8 mouse cellular contexts compared by ENCODE assay signal in genomic region chr7:141172116-141173006, GRCm38 (mm10). TPM values are rescaled to one million over a fixed set of nuclear protein-coding genes. Genes with fewer than 3 reads are reported as not detected.
DNase-seq lines count a peak whose midpoint lies in the region; ATAC-seq and TF ChIP-seq lines count a peak whose summit lies in the region.

TSS of gene Rnh1 (minus strand) at chr7:141172857.

- no peak for TF ChIP-seq CTCF in C2C12 (IDR thresholded peaks at IDR 0.05; ENCODE audit: control insufficient read depth, insufficient read depth, insufficient read length)
- TF ChIP-seq CTCF in brain, embryonic 14.5 days (IDR thresholded peaks at IDR 0.05; ENCODE audit: borderline replicate concordance, extremely low read depth, insufficient read depth, insufficient read length): no peak
- peak; percentile 32; the same call in 1 of the 2 replicates for TF ChIP-seq CTCF in kidney, postnatal 0 days (IDR thresholded peaks at IDR 0.05; ENCODE audit: low read depth)

- no peaks in the 10 kb centered on the region for H3K9me3 ChIP-seq in erythroblast, embryonic 14.5 days (ENCODE audit: control insufficient read depth, low read length)
- H3K9me3 ChIP-seq in heart, embryonic 12.5 days (replicated peaks): no peaks in the 10 kb centered on the region
- no peaks in the 10 kb centered on the region for H3K9me3 ChIP-seq in kidney, postnatal 0 days (replicated peaks; ENCODE audit: low read length)
- H3K9me3 ChIP-seq in liver, embryonic 11.5 days (ENCODE audit: control insufficient read depth, low read length): no peaks in the 10 kb centered on the region
- H3K9me3 ChIP-seq in stomach, embryonic 14.5 days (ENCODE audit: control insufficient read depth, low read depth, low read length): no peaks in the 10 kb centered on the region

- peak within 1 kb of the TSS; percentile 91 for H3K27ac ChIP-seq in heart, embryonic 12.5 days (ENCODE audit: poor library complexity, severe bottlenecking)
- peak within 1 kb of the TSS; percentile 93 for H3K27ac ChIP-seq in kidney, postnatal 0 days
- peak within 1 kb of the TSS; percentile 87 for H3K27ac ChIP-seq in liver, embryonic 11.5 days (ENCODE audit: low read depth, low read length)
- H3K27ac ChIP-seq in stomach, embryonic 14.5 days (ENCODE audit: low read length): peak within 1 kb of the TSS; percentile 90

- H3K4me2 ChIP-seq in heart, embryonic 12.5 days: peak within 1 kb of the TSS; percentile 68
- H3K4me2 ChIP-seq in kidney, postnatal 0 days (ENCODE audit: low read length): peak within 1 kb of the TSS; percentile 71
- H3K4me2 ChIP-seq in liver, embryonic 11.5 days: peak within 1 kb of the TSS; percentile 81
- H3K4me2 ChIP-seq in stomach, embryonic 14.5 days (replicated peaks; ENCODE audit: low read depth, low read length): peak within 1 kb of the TSS; percentile 72

- ATAC-seq in heart, embryonic 12.5 days (ENCODE audit: insufficient number of reproducible peaks, low FRiP score): peak; percentile 95
- peak; percentile 94 for ATAC-seq in kidney, postnatal 0 days (replicated peaks; ENCODE audit: low FRiP score, low read depth)
- ATAC-seq in liver, embryonic 11.5 days (replicated peaks; ENCODE audit: low FRiP score): peak; percentile 92
- peak; percentile 92 for ATAC-seq in stomach, embryonic 14.5 days (ENCODE audit: insufficient number of reproducible peaks, insufficient read depth, low FRiP score, low read depth)

- H3K4me3 ChIP-seq in C2C12 (ENCODE audit: insufficient read depth, poor library complexity, severe bottlenecking): peak within 1 kb of the TSS; percentile 44
- peak within 1 kb of the TSS; percentile 77 for H3K4me3 ChIP-seq in erythroblast, embryonic 14.5 days (replicated peaks)
- H3K4me3 ChIP-seq in heart, embryonic 12.5 days: peak within 1 kb of the TSS; percentile 58
- peak within 1 kb of the TSS; percentile 50 for H3K4me3 ChIP-seq in kidney, postnatal 0 days (replicated peaks; ENCODE audit: low read depth, low read length)
- peak within 1 kb of the TSS; percentile 68 for H3K4me3 ChIP-seq in liver, embryonic 11.5 days (ENCODE audit: low read depth, low read length)
- H3K4me3 ChIP-seq in stomach, embryonic 14.5 days (ENCODE audit: low read depth, low read length): peak within 1 kb of the TSS; percentile 54

- H3K36me3 ChIP-seq in C2C12 (ENCODE audit: control insufficient read depth, insufficient read depth): no peaks in the 10 kb centered on the region
- H3K36me3 ChIP-seq in erythroblast, embryonic 14.5 days (ENCODE audit: control insufficient read depth): no peaks in the 10 kb centered on the region
- H3K36me3 ChIP-seq in heart, embryonic 12.5 days: no peaks in the 10 kb centered on the region
- no peaks in the 10 kb centered on the region for H3K36me3 ChIP-seq in kidney, postnatal 0 days (ENCODE audit: insufficient read depth, low read length)
- no peaks in the 10 kb centered on the region for H3K36me3 ChIP-seq in liver, embryonic 11.5 days (ENCODE audit: control insufficient read depth, insufficient read depth, low read length)
- H3K36me3 ChIP-seq in stomach, embryonic 14.5 days (ENCODE audit: control insufficient read depth, insufficient read depth, low read length): no peaks in the 10 kb centered on the region

- H3K79me3 ChIP-seq in C2C12 (ENCODE audit: low read depth): peaks cover 11% of the 10 kb centered on the region

- H3ac ChIP-seq in C2C12 (ENCODE audit: control insufficient read depth, insufficient read length, low read depth): peak within 1 kb of the TSS; percentile 90

- 4% methylated on average over 55 of the region's 55 CpGs for WGBS in heart, embryonic 12.5 days
- 3% methylated on average over 55 of the region's 55 CpGs for WGBS in kidney, postnatal 0 days
- WGBS in liver, embryonic 11.5 days: 4% methylated on average over 55 of the region's 55 CpGs
- 3% methylated on average over 55 of the region's 55 CpGs for WGBS in stomach, embryonic 14.5 days

- peak; percentile 98 for DNase-seq in brain, embryonic 14.5 days (ENCODE audit: low read depth)
- DNase-seq in kidney, postnatal 0 days (ENCODE audit: low spot score): peak; percentile 97
- DNase-seq in liver, embryonic 11.5 days (ENCODE audit: low spot score): peak; percentile 96
- peak; percentile 95 for DNase-seq in naive thymus-derived CD4-positive, alpha-beta T cell, adult 2 months (ENCODE audit: low read depth)

- peaks cover 71% of the 10 kb centered on the region for H3K4me1 ChIP-seq in erythroblast, embryonic 14.5 days (ENCODE audit: control insufficient read depth)
- peaks cover 25% of the 10 kb centered on the region for H3K4me1 ChIP-seq in heart, embryonic 12.5 days (replicated peaks)
- peaks cover 8% of the 10 kb centered on the region for H3K4me1 ChIP-seq in kidney, postnatal 0 days (replicated peaks; ENCODE audit: insufficient read depth, low read length)
- H3K4me1 ChIP-seq in liver, embryonic 11.5 days (replicated peaks; ENCODE audit: control insufficient read depth, insufficient read depth, low read length): peaks cover 35% of the 10 kb centered on the region
- peaks cover 22% of the 10 kb centered on the region for H3K4me1 ChIP-seq in stomach, embryonic 14.5 days (ENCODE audit: control insufficient read depth, insufficient read depth, low read length)

- no peaks in the 10 kb centered on the region for H3K27me3 ChIP-seq in C2C12 (ENCODE audit: control insufficient read depth, insufficient read depth, insufficient read length)
- H3K27me3 ChIP-seq in erythroblast, embryonic 14.5 days (ENCODE audit: control insufficient read depth): no peaks in the 10 kb centered on the region
- peaks cover 4% of the 10 kb centered on the region; the same call in 1 of the 2 replicates for H3K27me3 ChIP-seq in heart, embryonic 12.5 days (replicated peaks)
- H3K27me3 ChIP-seq in kidney, postnatal 0 days (ENCODE audit: insufficient read depth, low read length): no peaks in the 10 kb centered on the region
- no peaks in the 10 kb centered on the region for H3K27me3 ChIP-seq in liver, embryonic 11.5 days (replicated peaks; ENCODE audit: control insufficient read depth, insufficient read depth, low read length)
- no peaks in the 10 kb centered on the region for H3K27me3 ChIP-seq in stomach, embryonic 14.5 days (ENCODE audit: control insufficient read depth, insufficient read depth, low read length)

- TF ChIP-seq POLR2A in brain, embryonic 14.5 days (IDR thresholded peaks at IDR 0.05; ENCODE audit: borderline replicate concordance, extremely low read depth, insufficient read depth, insufficient read length, poor library complexity, severe bottlenecking): peak; percentile 61; the same call in 1 of the 2 replicates

- H3K79me2 ChIP-seq in C2C12 (ENCODE audit: control insufficient read depth, insufficient read depth): peaks cover 33% of the 10 kb centered on the region

- H3K9ac ChIP-seq in heart, embryonic 12.5 days: peak within 1 kb of the TSS; percentile 76
- peak within 1 kb of the TSS; percentile 67 for H3K9ac ChIP-seq in kidney, postnatal 0 days (ENCODE audit: low read depth, low read length)
- H3K9ac ChIP-seq in liver, embryonic 11.5 days (ENCODE audit: low read depth, low read length): peak within 1 kb of the TSS; percentile 70
- peak within 1 kb of the TSS; percentile 61 for H3K9ac ChIP-seq in stomach, embryonic 14.5 days (replicated peaks; ENCODE audit: low read depth, low read length)

TF ChIP-seq in C2C12, 6 proteins besides CTCF, POLR2A, EP300 and RAD21:
- peak; percentile 21 for TF ChIP-seq MAX (IDR thresholded peaks at IDR 0.05)
- no peak for TF ChIP-seq CEBPB (IDR thresholded peaks at IDR 0.05; ENCODE audit: low read depth)
- no peak for TF ChIP-seq FOSL1 (IDR thresholded peaks at IDR 0.05; ENCODE audit: insufficient read depth, low read length, poor library complexity, severe bottlenecking)
- peak; percentile 89 for TF ChIP-seq USF1 (IDR thresholded peaks at IDR 0.05; ENCODE audit: low read depth)
- TF ChIP-seq MYOG (IDR thresholded peaks at IDR 0.05; ENCODE audit: control insufficient read depth, extremely low read depth, insufficient read length): no peak
- no peak for TF ChIP-seq MYOD1 (IDR thresholded peaks at IDR 0.05; ENCODE audit: control insufficient read depth, insufficient read length, low read depth)

RNA-seq across cellular contexts. Expression of gene Rnh1, which starts in this region (rescaled TPM):
- polyA plus RNA-seq in C2C12 (2012; fragmentation: generic; extraction: Trizol): 251 TPM
- polyA plus RNA-seq in brain, embryonic 14.5 days (2012; rRNA removed): 35.2 and 41.2 TPM in 2 replicates
- polyA plus RNA-seq in erythroblast, embryonic 14.5 days (2012): 0.48 and 1.5 TPM in 2 replicates
- 82.4 and 88.2 TPM in 2 replicates for polyA plus RNA-seq in heart, embryonic 12.5 days (2016; fragmentation: Nextera tagmentation; extraction: Ambion mirVana)
- polyA plus RNA-seq in kidney, postnatal 0 days (2015; fragmentation: Nextera tagmentation; extraction: Ambion mirVana): 136 and 147 TPM in 2 replicates
- 91.2 and 93.7 TPM in 2 replicates for polyA plus RNA-seq in liver, embryonic 11.5 days (2014; fragmentation: Nextera tagmentation; extraction: Ambion mirVana)
- 165 and 181 TPM in 2 replicates for polyA plus RNA-seq in stomach, embryonic 14.5 days (2014; fragmentation: Nextera tagmentation; extraction: Ambion mirVana)

Comparison
In these comparisons a context has a peak if more than half of its experiments do, and no peak if none do; other contexts are left out.
1. Peak in every context shown above with its lines: DNase-seq, ATAC-seq, H3K4me3 ChIP-seq and H3K27ac ChIP-seq.
2. RNA of gene Rnh1 (polyA plus RNA-seq): 251 TPM in C2C12 (single experiment), 165 to 181 TPM in stomach, embryonic 14.5 days, 136 to 147 TPM in kidney, postnatal 0 days, 91.2 to 93.7 TPM in liver, embryonic 11.5 days, 82.4 to 88.2 TPM in heart, embryonic 12.5 days and 35.2 to 41.2 TPM in brain, embryonic 14.5 days; 0.48 to 1.5 TPM in erythroblast, embryonic 14.5 days; every median in the first group is over 10 times any median in the second.